Comparison of ENCODE assay signal across 26 mouse cellular contexts in the genomic region with DNA sequence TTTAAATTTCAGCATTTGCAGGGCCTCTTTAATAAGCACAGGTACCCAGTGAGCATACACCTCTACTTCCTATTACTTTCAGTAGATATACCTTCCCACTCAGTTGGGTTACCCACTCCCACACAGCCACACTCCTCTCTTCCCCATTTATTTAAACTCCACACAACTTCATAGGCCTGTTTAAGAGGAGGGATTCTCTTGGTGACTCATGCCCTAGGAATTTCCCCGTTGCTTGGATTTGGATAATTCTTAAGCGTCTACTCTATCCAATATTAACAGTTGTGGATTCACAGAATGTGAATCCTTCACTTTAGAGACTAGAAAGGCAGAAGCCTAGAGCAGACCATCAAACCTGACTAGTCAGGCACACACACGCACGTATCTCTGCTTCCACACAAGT.
DNase-seq lines count a peak whose midpoint lies in the region; ATAC-seq and TF ChIP-seq lines count a peak whose summit lies in the region.
"Had no signal": no experiment of that assay in that cellular context is flagged by ENCODE, and none has a peak within 500 bp of the region (broad histone marks: within the 10 kb centered on the region; RNA-seq: fewer than 3 reads in every experiment).

No protein-coding gene starts in this region.

- POLR2A ChIA-PET in Patski (lab: Charles Lee) = no interaction called here

- DNase-seq in 3T3-L1 (ENCODE audit: low read depth, low spot score) = peak; percentile 56
- peak; percentile 14 for DNase-seq in Muller cell, postnatal 12 days (ENCODE audit: inconsistent ontology term)
- DNase-seq in Patski (ENCODE audit: low read depth, low spot score) = peak; percentile 10
- DNase-seq in cerebellum, postnatal 36 days = no peak
- DNase-seq in urinary bladder, postnatal 4 days (ENCODE audit: low spot score in 2 of 2) = no peak
- DNase-seq in thymus, adult 2 months = no peak
- DNase-seq: adrenal gland, adult 2 months; adrenal gland, postnatal 10 days; adrenal gland, postnatal 25 days; B cell, adult 2 months; cerebellum, adult 11-12 months; cerebellum, adult 2 months; cerebellum, adult 9-10 months; cerebellum, postnatal 10 days; cerebellum, postnatal 25 days; embryo, embryonic 11 days had no signal

- CTCF ChIA-PET in Patski (lab: Charles Lee) = no interaction called here

- H3K36me3 ChIP-seq in thymus, adult 2 months (ENCODE audit: control insufficient read depth, insufficient read depth, low read length) = no peaks in the 10 kb centered on the region
- H3K36me3 ChIP-seq: embryonic facial prominence, embryonic 13.5 days; embryonic facial prominence, embryonic 15.5 days; forebrain, embryonic 10.5 days; forebrain, embryonic 12.5 days; G1E had no signal

- no peaks in the 10 kb centered on the region for H3K27me3 ChIP-seq in Patski
- no peaks in the 10 kb centered on the region for H3K27me3 ChIP-seq in thymus, adult 2 months (ENCODE audit: control insufficient read depth, insufficient read depth, low read length)
- H3K27me3 ChIP-seq: CH12.LX; embryonic facial prominence, embryonic 13.5 days; embryonic facial prominence, embryonic 15.5 days; forebrain, embryonic 12.5 days had no signal

- in situ Hi-C loops in Patski (cut with MboI; ENCODE audit: low pct_unique_long_range_greater_than_20kb) = no loop called here

- no peak for TF ChIP-seq CTCF in Patski (IDR thresholded peaks at IDR 0.05)
- no peak for TF ChIP-seq CTCF in thymus, adult 2 months (IDR thresholded peaks at IDR 0.05; ENCODE audit: borderline replicate concordance, control insufficient read depth, extremely low read depth, insufficient read depth, low read length, poor library complexity)

- H3K4me3 ChIP-seq in thymus, adult 2 months (ENCODE audit: control insufficient read depth, insufficient read depth, low read length) = no peak overlapping the region
- H3K4me3 ChIP-seq: embryonic facial prominence, embryonic 13.5 days; embryonic facial prominence, embryonic 15.5 days; erythroblast, embryonic 14.5 days; forebrain, embryonic 10.5 days; forebrain, embryonic 12.5 days had no signal

- WGBS in thymus, adult 2 months = 84% methylated on average over 4 of the region's 4 CpGs

- peak; percentile 60 for ATAC-seq in Patski
- ATAC-seq: CD4-positive, CD25-positive, alpha-beta regulatory T cell, adult 4 months; forebrain, embryonic 14.5 days; forebrain, embryonic 16.5 days had no signal

- H3K4me1 ChIP-seq in thymus, adult 2 months (replicated peaks; ENCODE audit: control insufficient read depth, insufficient read depth, low read length) = no peaks in the 10 kb centered on the region
- H3K4me1 ChIP-seq: embryonic facial prominence, embryonic 13.5 days; embryonic facial prominence, embryonic 15.5 days; forebrain, embryonic 10.5 days; forebrain, embryonic 12.5 days had no signal

- no peak overlapping the region for H3K27ac ChIP-seq in thymus, adult 2 months (ENCODE audit: control insufficient read depth, insufficient read depth, low read length)
- H3K27ac ChIP-seq: embryonic facial prominence, embryonic 13.5 days; embryonic facial prominence, embryonic 15.5 days; forebrain, embryonic 10.5 days; forebrain, embryonic 12.5 days had no signal

- no peak for TF ChIP-seq POLR2A in thymus, adult 2 months (IDR thresholded peaks at IDR 0.05; ENCODE audit: control insufficient read depth, extremely low read depth, insufficient read depth, low read length, poor library complexity)

Comparison
In these comparisons a context has a peak if more than half of its experiments do, and no peak if none do; other contexts are left out.
1. DNase-seq: peak in 3T3-L1 (single experiment), Muller cell, postnatal 12 days (single experiment) and Patski (single experiment); none in cerebellum, postnatal 36 days (0 of 2), urinary bladder, postnatal 4 days (0 of 2) and thymus, adult 2 months (single experiment).